Mouse (Mus musculus): Measurements from ENCODE around the gene Ldhal6b.

Ldhal6b gene

GRCm38 (mm10) chr17:5410336-5410735 is 8.2 kb downstream of the Ldhal6b start:
- no peak for DNase-seq (ENCODE audit: low spot score)

- DNase-seq (ENCODE audit: low spot score): no peak
These were observed 11.5 kb downstream of the Ldhal6b start for GRCm38 (mm10) chr17:5407030-5407429.

GRCm38 (mm10) chr17:5406566-5406965 is 12.0 kb downstream of the Ldhal6b start:
- no peak for DNase-seq (ENCODE audit: low spot score)

- DNase-seq (ENCODE audit: low spot score): no peak
These were observed 14.7 kb downstream of the Ldhal6b start for GRCm38 (mm10) chr17:5403885-5404284.

- peak; percentile 78 for DNase-seq (ENCODE audit: low spot score)
These were observed 15.9 kb downstream of the Ldhal6b start for GRCm38 (mm10) chr17:5402624-5403023.

- peak; percentile 55 for DNase-seq (ENCODE audit: low spot score)
These were observed 16.5 kb downstream of the Ldhal6b start for GRCm38 (mm10) chr17:5402069-5402468.

GRCm38 (mm10) chr17:5401288-5401687 is 17.3 kb downstream of the Ldhal6b start:
- no peak for DNase-seq (ENCODE audit: low spot score)

GRCm38 (mm10) chr17:5400435-5401090 is 18.0 kb downstream of the Ldhal6b start:
- DNase-seq (ENCODE audit: low spot score): no peak

GRCm38 (mm10) chr17:5397148-5398007 is 21.2 kb downstream of the Ldhal6b start:
- DNase-seq (ENCODE audit: low spot score): peak; percentile 79

- DNase-seq (ENCODE audit: low spot score): no peak
These were observed 22.4 kb downstream of the Ldhal6b start for GRCm38 (mm10) chr17:5396213-5396612.

GRCm38 (mm10) chr17:5395454-5396205 is 22.9 kb downstream of the Ldhal6b start:
- no peak for DNase-seq (ENCODE audit: low spot score)

GRCm38 (mm10) chr17:5390682-5391081 is 27.9 kb downstream of the Ldhal6b start:
- DNase-seq (ENCODE audit: low spot score): no peak

- DNase-seq (ENCODE audit: low spot score): no peak
These were observed 30.2 kb downstream of the Ldhal6b start for GRCm38 (mm10) chr17:5388351-5388750.

- no peak for DNase-seq (ENCODE audit: low spot score)
These were observed 31.6 kb downstream of the Ldhal6b start for GRCm38 (mm10) chr17:5386885-5387545.

GRCm38 (mm10) chr17:5385694-5386093 is 32.9 kb downstream of the Ldhal6b start:
- DNase-seq (ENCODE audit: low spot score): no peak

GRCm38 (mm10) chr17:5377930-5378310 is 40.6 kb downstream of the Ldhal6b start:
- DNase-seq (ENCODE audit: low spot score): no peak

- no peak for DNase-seq (ENCODE audit: low spot score)
These were observed 41.2 kb downstream of the Ldhal6b start for GRCm38 (mm10) chr17:5377151-5377929.

- DNase-seq (ENCODE audit: low spot score): no peak
These were observed 45.6 kb downstream of the Ldhal6b start for GRCm38 (mm10) chr17:5372951-5373350.

- DNase-seq (ENCODE audit: low spot score): no peak
These were observed 47.0 kb downstream of the Ldhal6b start for GRCm38 (mm10) chr17:5371521-5371920.

GRCm38 (mm10) chr17:5371032-5371431 is 47.5 kb downstream of the Ldhal6b start:
- no peak for DNase-seq (ENCODE audit: low spot score)
